Mouse (Mus musculus): ENCODE measurements around the gene Gm45837. TPM values are rescaled to one million over a fixed set of nuclear protein-coding genes. Genes with fewer than 3 reads are reported as not detected.

The Gm45837 gene
- polyA plus RNA-seq, 1 experiment: 1.5 TPM

- no peak for DNase-seq (ENCODE audit: extremely low spot score in 1 of 2, low spot score in 1 of 2)
Observed at GRCm38 (mm10) chr7:101389256-101389655, 21.4 kb upstream of the Gm45837 start.

GRCm38 (mm10) chr7:101391909-101392479, 18.7 kb upstream of the Gm45837 start:
- DNase-seq (ENCODE audit: extremely low spot score in 1 of 2, low spot score in 1 of 2): no peak

GRCm38 (mm10) chr7:101393015-101393414, 17.7 kb upstream of the Gm45837 start:
- DNase-seq (ENCODE audit: extremely low spot score in 1 of 2, low spot score in 1 of 2): no peak

GRCm38 (mm10) chr7:101393694-101394504, 16.8 kb upstream of the Gm45837 start:
- no peak for DNase-seq (ENCODE audit: extremely low spot score in 1 of 2, low spot score in 1 of 2)

GRCm38 (mm10) chr7:101394569-101394968, 16.1 kb upstream of the Gm45837 start:
- DNase-seq (ENCODE audit: extremely low spot score in 1 of 2, low spot score in 1 of 2): no peak

- no peak for DNase-seq (ENCODE audit: extremely low spot score in 1 of 2, low spot score in 1 of 2)
Observed at GRCm38 (mm10) chr7:101395471-101395870, 15.2 kb upstream of the Gm45837 start.

GRCm38 (mm10) chr7:101397175-101397574, 13.5 kb upstream of the Gm45837 start:
- DNase-seq (ENCODE audit: extremely low spot score in 1 of 2, low spot score in 1 of 2): no peak

GRCm38 (mm10) chr7:101401510-101401909, 9.2 kb upstream of the Gm45837 start:
- no peak for DNase-seq (ENCODE audit: extremely low spot score in 1 of 2, low spot score in 1 of 2)

GRCm38 (mm10) chr7:101403831-101404230, 6.9 kb upstream of the Gm45837 start:
- DNase-seq (ENCODE audit: extremely low spot score in 1 of 2, low spot score in 1 of 2): no peak

GRCm38 (mm10) chr7:101412796-101413195, 2.1 kb downstream of the Gm45837 start:
- DNase-seq (ENCODE audit: extremely low spot score in 1 of 2, low spot score in 1 of 2): peak; percentile 75 to 95

- DNase-seq (ENCODE audit: extremely low spot score in 1 of 2, low spot score in 1 of 2): peak in 1 of 2 experiments; percentile 54
Observed at GRCm38 (mm10) chr7:101414209-101414608, 3.5 kb downstream of the Gm45837 start.

- peak in 1 of 2 experiments; percentile 50 for DNase-seq (ENCODE audit: extremely low spot score in 1 of 2, low spot score in 1 of 2)
Observed at GRCm38 (mm10) chr7:101414661-101415511, 4.2 kb downstream of the Gm45837 start.

GRCm38 (mm10) chr7:101415512-101416100, 4.9 kb downstream of the Gm45837 start:
- DNase-seq (ENCODE audit: extremely low spot score in 1 of 2, low spot score in 1 of 2): peak in 1 of 2 experiments; percentile 45

GRCm38 (mm10) chr7:101416391-101416790, 5.7 kb downstream of the Gm45837 start:
- no peak for DNase-seq (ENCODE audit: extremely low spot score in 1 of 2, low spot score in 1 of 2)

GRCm38 (mm10) chr7:101419013-101419770, 8.5 kb downstream of the Gm45837 start:
- peak in 1 of 2 experiments; percentile 48 for DNase-seq (ENCODE audit: extremely low spot score in 1 of 2, low spot score in 1 of 2)

- peak; percentile 74 to 90 for DNase-seq (ENCODE audit: extremely low spot score in 1 of 2, low spot score in 1 of 2)
Observed at GRCm38 (mm10) chr7:101421529-101421928, 10.8 kb downstream of the Gm45837 start, which contains the start of gene Pde2a. Gene Pde2a (plus strand): TSS chr7:101421691.

GRCm38 (mm10) chr7:101422069-101422468, 11.4 kb downstream of the Gm45837 start:
- DNase-seq (ENCODE audit: extremely low spot score in 1 of 2, low spot score in 1 of 2): no peak

GRCm38 (mm10) chr7:101422646-101423045, 12.0 kb downstream of the Gm45837 start:
- DNase-seq (ENCODE audit: extremely low spot score in 1 of 2, low spot score in 1 of 2): no peak

- no peak for DNase-seq (ENCODE audit: extremely low spot score in 1 of 2, low spot score in 1 of 2)
Observed at GRCm38 (mm10) chr7:101423970-101424369, 13.3 kb downstream of the Gm45837 start.

- peak in 1 of 2 experiments; percentile 75 for DNase-seq (ENCODE audit: extremely low spot score in 1 of 2, low spot score in 1 of 2)
Observed at GRCm38 (mm10) chr7:101426692-101427091, 16.0 kb downstream of the Gm45837 start.
